Mouse (Mus musculus): ENCODE measurements at regions not wholly inside any gene's neighbourhood (a gene's known extent, or its start where the extent isn't known, plus 50 kb on each side); places are given as distances from the start of the nearest gene placed in this dataset.

DNA sequence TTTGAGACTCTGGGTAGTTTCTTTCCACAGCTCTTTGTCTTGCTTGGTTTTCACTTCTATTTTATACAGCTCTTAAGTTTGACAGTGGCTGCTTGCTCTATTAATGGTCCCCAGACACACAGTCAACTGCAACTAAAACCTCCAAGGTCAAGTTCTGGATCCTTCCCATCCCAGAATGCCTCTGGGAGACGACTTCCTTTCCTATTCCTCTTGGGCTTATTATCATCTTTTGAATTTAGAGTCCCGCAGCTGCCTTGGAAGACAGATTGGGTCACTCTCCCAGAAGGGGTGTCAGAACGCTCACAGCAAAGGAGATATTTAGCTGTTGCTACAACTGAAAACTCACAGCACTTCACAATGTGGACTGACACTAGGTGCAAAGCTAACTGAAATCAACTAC is 75.3 kb upstream of the Jade1 start:
- Histone ChIP-seq H3K36me3 (replicated peaks) (peaks cover 4% of the 10 kb centered on the region), H3K4me1 (ENCODE audit: insufficient read depth, low read depth, low read length) (no peaks in the 10 kb centered on the region), H3K27me3 (ENCODE audit: insufficient read depth, low read length) (peaks cover 5% of the 10 kb centered on the region), H3K4me3 (ENCODE audit: low read depth, low read length) (no peak overlapping the region), H3K9me3 (replicated peaks) (no peaks in the 10 kb centered on the region)
- TF ChIP-seq GATA1 (IDR thresholded peaks at IDR 0.05; ENCODE audit: borderline replicate concordance, low read length) (no peak), TAL1 (conservative IDR thresholded peaks at IDR 0.05; ENCODE audit: low read depth, low read length) (no peak), GATA2 (IDR thresholded peaks at IDR 0.05; ENCODE audit: borderline replicate concordance, low read depth, low read length) (no peak), CTCF (IDR thresholded peaks at IDR 0.05; ENCODE audit: low read depth, low read length) (no peak), POLR2AphosphoS5 (IDR thresholded peaks at IDR 0.05; ENCODE audit: insufficient replicate concordance, low read depth, low read length) (no peak)
- no peak for DNase-seq (ENCODE audit: low spot score)
- no peak for ATAC-seq (ENCODE audit: extremely low read depth, insufficient number of reproducible peaks, low FRiP score, poor library complexity, severe bottlenecking)

DNA sequence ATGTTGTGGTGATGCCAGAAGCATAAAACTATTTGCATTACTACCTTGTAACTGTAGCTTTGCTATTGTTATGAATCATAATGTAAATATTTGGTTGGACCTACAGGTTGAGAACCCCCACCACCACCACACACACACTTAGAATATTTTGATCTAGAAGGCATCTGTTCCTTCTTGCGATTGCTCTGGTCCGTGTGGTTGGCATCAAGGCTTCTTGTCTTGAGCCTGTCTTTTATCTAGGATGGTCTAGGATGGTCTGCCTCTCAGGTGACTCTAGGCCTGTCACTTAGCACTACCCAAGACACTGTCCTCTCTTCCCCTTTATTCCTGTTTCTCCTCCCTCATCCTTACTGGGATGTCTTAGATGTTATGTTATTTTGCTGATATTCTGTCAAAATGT is 76.6 kb upstream of the Jade1 start:
- Histone ChIP-seq H3K9me3 (replicated peaks) (no peaks in the 10 kb centered on the region), H3K4me1 (ENCODE audit: insufficient read depth, low read depth, low read length) (no peaks in the 10 kb centered on the region), H3K27me3 (ENCODE audit: insufficient read depth, low read length) (peaks cover 5% of the 10 kb centered on the region), H3K36me3 (replicated peaks) (no peaks in the 10 kb centered on the region), H3K4me3 (ENCODE audit: low read depth, low read length) (no peak overlapping the region)
- ATAC-seq (ENCODE audit: extremely low read depth, insufficient number of reproducible peaks, low FRiP score, poor library complexity, severe bottlenecking) (no peak), DNase-seq (ENCODE audit: low spot score) (no peak)
- no peak for TF ChIP-seq GATA1 (IDR thresholded peaks at IDR 0.05; ENCODE audit: borderline replicate concordance, low read length)
- no peak for TF ChIP-seq CTCF (IDR thresholded peaks at IDR 0.05; ENCODE audit: low read depth, low read length)
- no peak for TF ChIP-seq POLR2AphosphoS5 (IDR thresholded peaks at IDR 0.05; ENCODE audit: insufficient replicate concordance, low read depth, low read length)
- no peak for TF ChIP-seq TAL1 (conservative IDR thresholded peaks at IDR 0.05; ENCODE audit: low read depth, low read length)
- TF ChIP-seq GATA2 (IDR thresholded peaks at IDR 0.05; ENCODE audit: borderline replicate concordance, low read depth, low read length): no peak

DNA sequence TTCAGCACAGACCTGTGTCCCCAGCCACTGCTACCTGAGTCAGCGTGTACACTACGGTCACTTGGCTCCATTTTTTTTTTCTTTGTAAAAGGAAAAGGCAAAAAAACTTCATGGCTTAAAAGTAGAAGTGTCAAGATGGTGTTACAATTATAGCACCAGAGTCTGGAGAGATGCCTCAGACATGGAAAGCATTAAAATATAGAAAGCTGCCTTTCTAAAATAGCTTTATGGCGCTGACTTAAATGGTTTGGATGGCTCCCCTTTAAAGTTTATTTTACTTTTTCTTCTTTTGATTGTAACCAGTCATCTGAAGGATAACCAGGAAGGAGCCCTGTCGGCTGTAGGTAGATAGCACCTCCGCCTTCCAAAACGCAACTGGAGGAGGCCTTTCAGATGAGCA is 79.0 kb upstream of the Jade1 start:
- Histone ChIP-seq H3K36me3 (replicated peaks) (no peaks in the 10 kb centered on the region), H3K4me3 (ENCODE audit: low read depth, low read length) (no peak overlapping the region), H3K27me3 (ENCODE audit: insufficient read depth, low read length) (peaks cover 5% of the 10 kb centered on the region), H3K9me3 (replicated peaks) (no peaks in the 10 kb centered on the region), H3K4me1 (ENCODE audit: insufficient read depth, low read depth, low read length) (no peaks in the 10 kb centered on the region)
- ATAC-seq (ENCODE audit: extremely low read depth, insufficient number of reproducible peaks, low FRiP score, poor library complexity, severe bottlenecking): no peak
- TF ChIP-seq TAL1 (conservative IDR thresholded peaks at IDR 0.05; ENCODE audit: low read depth, low read length) (no peak), CTCF (IDR thresholded peaks at IDR 0.05; ENCODE audit: low read depth, low read length) (no peak), GATA1 (IDR thresholded peaks at IDR 0.05; ENCODE audit: borderline replicate concordance, low read length) (no peak), GATA2 (IDR thresholded peaks at IDR 0.05; ENCODE audit: borderline replicate concordance, low read depth, low read length) (no peak), POLR2AphosphoS5 (IDR thresholded peaks at IDR 0.05; ENCODE audit: insufficient replicate concordance, low read depth, low read length) (no peak)
- DNase-seq (ENCODE audit: low spot score): no peak

DNA sequence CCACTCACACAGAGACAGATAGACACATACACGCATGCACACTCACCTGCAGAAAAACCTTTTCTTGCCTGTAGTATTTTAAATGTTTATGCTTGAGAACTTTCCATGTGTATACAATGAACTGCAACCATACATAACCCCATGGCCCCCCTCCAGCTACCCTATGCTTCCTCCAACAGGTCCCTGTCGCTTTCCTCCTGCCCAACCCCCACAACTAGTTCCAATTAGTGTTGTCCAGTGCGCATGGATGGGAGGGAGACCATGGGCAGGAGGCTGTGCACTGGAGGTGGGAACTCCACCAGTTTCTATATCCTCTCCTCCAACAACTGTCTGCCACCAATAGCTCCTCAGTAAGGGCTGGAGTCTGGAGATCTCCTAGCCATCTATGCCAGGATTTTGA is 82.9 kb upstream of the Jade1 start:
- Histone ChIP-seq H3K9me3 (replicated peaks) (no peaks in the 10 kb centered on the region), H3K4me1 (ENCODE audit: insufficient read depth, low read depth, low read length) (peaks cover 4% of the 10 kb centered on the region; the same call in 1 of the 2 replicates), H3K27me3 (ENCODE audit: insufficient read depth, low read length) (no peaks in the 10 kb centered on the region), H3K4me3 (ENCODE audit: low read depth, low read length) (no peak overlapping the region), H3K36me3 (replicated peaks) (no peaks in the 10 kb centered on the region)
- TF ChIP-seq POLR2AphosphoS5 (IDR thresholded peaks at IDR 0.05; ENCODE audit: insufficient replicate concordance, low read depth, low read length) (no peak), GATA1 (IDR thresholded peaks at IDR 0.05; ENCODE audit: borderline replicate concordance, low read length) (no peak), GATA2 (IDR thresholded peaks at IDR 0.05; ENCODE audit: borderline replicate concordance, low read depth, low read length) (no peak), CTCF (IDR thresholded peaks at IDR 0.05; ENCODE audit: low read depth, low read length) (no peak), TAL1 (conservative IDR thresholded peaks at IDR 0.05; ENCODE audit: low read depth, low read length) (no peak)
- DNase-seq (ENCODE audit: low spot score) (no peak), ATAC-seq (ENCODE audit: extremely low read depth, insufficient number of reproducible peaks, low FRiP score, poor library complexity, severe bottlenecking) (no peak)

DNA sequence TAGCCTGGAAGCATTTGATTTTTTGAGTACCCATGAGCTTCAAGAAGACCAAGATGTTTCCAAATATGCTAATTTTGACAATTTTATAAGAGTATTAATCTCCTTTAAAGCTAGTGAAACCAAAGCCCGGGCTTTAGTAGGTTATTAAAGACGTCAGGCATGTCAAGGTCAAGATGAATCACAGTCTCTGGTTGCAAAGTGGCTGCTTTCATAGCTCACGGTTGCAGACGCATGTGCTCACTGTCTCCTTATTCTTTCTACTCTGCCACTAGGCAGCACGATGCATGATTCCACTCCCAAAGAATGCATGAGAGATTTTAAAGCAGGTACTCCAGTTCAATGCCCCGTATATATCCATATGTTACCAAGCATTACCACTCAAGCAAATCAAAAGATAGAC is 86.4 kb upstream of the Jade1 start:
- ATAC-seq (ENCODE audit: extremely low read depth, insufficient number of reproducible peaks, low FRiP score, poor library complexity, severe bottlenecking): no peak
- H3K27me3 ChIP-seq (ENCODE audit: insufficient read depth, low read length): no peaks in the 10 kb centered on the region
- no peak for DNase-seq (ENCODE audit: low spot score)
- H3K4me3 ChIP-seq (ENCODE audit: low read depth, low read length): no peak overlapping the region
- no peaks in the 10 kb centered on the region for H3K9me3 ChIP-seq (replicated peaks)
- TF ChIP-seq POLR2AphosphoS5 (IDR thresholded peaks at IDR 0.05; ENCODE audit: insufficient replicate concordance, low read depth, low read length) (no peak), GATA1 (IDR thresholded peaks at IDR 0.05; ENCODE audit: borderline replicate concordance, low read length) (no peak), TAL1 (conservative IDR thresholded peaks at IDR 0.05; ENCODE audit: low read depth, low read length) (no peak), GATA2 (IDR thresholded peaks at IDR 0.05; ENCODE audit: borderline replicate concordance, low read depth, low read length) (no peak), CTCF (IDR thresholded peaks at IDR 0.05; ENCODE audit: low read depth, low read length) (no peak)
- no peaks in the 10 kb centered on the region for H3K36me3 ChIP-seq (replicated peaks)
- H3K4me1 ChIP-seq (ENCODE audit: insufficient read depth, low read depth, low read length): peaks cover 8% of the 10 kb centered on the region

DNA sequence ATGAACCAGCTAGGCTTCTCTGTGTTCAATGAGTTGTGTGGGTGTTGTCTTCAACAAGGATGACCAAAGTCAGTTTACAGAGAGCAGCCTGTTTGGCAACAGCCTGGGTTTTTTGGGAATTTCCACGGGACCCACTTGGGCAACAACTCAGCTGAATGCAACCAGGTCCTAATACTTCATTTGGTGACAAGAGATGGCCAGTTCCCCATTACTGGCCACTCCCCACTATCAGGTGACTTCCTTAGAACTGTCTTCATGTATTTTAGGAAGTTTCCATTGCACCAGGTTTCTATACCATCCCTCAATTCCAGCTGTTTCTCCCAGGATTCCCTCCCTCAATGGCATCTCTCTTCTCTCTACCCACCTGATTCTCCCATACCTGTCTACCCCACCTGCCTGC is 87.7 kb upstream of the Jade1 start:
- no peak for ATAC-seq (ENCODE audit: extremely low read depth, insufficient number of reproducible peaks, low FRiP score, poor library complexity, severe bottlenecking)
- no peaks in the 10 kb centered on the region for H3K27me3 ChIP-seq (ENCODE audit: insufficient read depth, low read length)
- peaks cover 8% of the 10 kb centered on the region for H3K4me1 ChIP-seq (ENCODE audit: insufficient read depth, low read depth, low read length)
- no peak for DNase-seq (ENCODE audit: low spot score)
- no peaks in the 10 kb centered on the region for H3K9me3 ChIP-seq (replicated peaks)
- H3K36me3 ChIP-seq (replicated peaks): no peaks in the 10 kb centered on the region
- TF ChIP-seq POLR2AphosphoS5 (IDR thresholded peaks at IDR 0.05; ENCODE audit: insufficient replicate concordance, low read depth, low read length) (no peak), TAL1 (conservative IDR thresholded peaks at IDR 0.05; ENCODE audit: low read depth, low read length) (no peak), GATA1 (IDR thresholded peaks at IDR 0.05; ENCODE audit: borderline replicate concordance, low read length) (no peak), GATA2 (IDR thresholded peaks at IDR 0.05; ENCODE audit: borderline replicate concordance, low read depth, low read length) (no peak), CTCF (IDR thresholded peaks at IDR 0.05; ENCODE audit: low read depth, low read length) (no peak)
- no peak overlapping the region for H3K4me3 ChIP-seq (ENCODE audit: low read depth, low read length)
